Mouse (Mus musculus): ENCODE measurements around the gene Elovl2. TPM values are rescaled to one million over a fixed set of nuclear protein-coding genes. Genes with fewer than 3 reads are reported as not detected.

The Elovl2 gene
- polyA plus RNA-seq, 1 experiment, result 12.6 TPM

- 0 out of 2 replicates have a peak, but pooled peaks cover 3% of the 10 kb centered on the region for H3K4me1 ChIP-seq (ENCODE audit: control insufficient read depth, insufficient read depth, low read length)
- no peak overlapping the region for H3K27ac ChIP-seq (ENCODE audit: insufficient read depth, low read length)
- no peak overlapping the region for H3K4me3 ChIP-seq (ENCODE audit: insufficient read depth, low read length)
- TF ChIP-seq POLR2A (IDR thresholded peaks at IDR 0.05; ENCODE audit: extremely low read depth, insufficient read depth, low read length), result no peak
- no peak for TF ChIP-seq CTCF (IDR thresholded peaks at IDR 0.05; ENCODE audit: extremely low read depth, insufficient read depth, low read length)
These were observed 15.0 kb upstream of the Elovl2 start for GRCm38 (mm10) chr13:41235181-41235580.

GRCm38 (mm10) chr13:41233241-41233640 lies 13.0 kb upstream of the Elovl2 start:
- Histone ChIP-seq H3K27ac (ENCODE audit: insufficient read depth, low read length) (no peak overlapping the region), H3K4me1 (ENCODE audit: control insufficient read depth, insufficient read depth, low read length) (0 out of 2 replicates have a peak, but pooled peaks cover 3% of the 10 kb centered on the region), H3K4me3 (ENCODE audit: insufficient read depth, low read length) (no peak overlapping the region)
- TF ChIP-seq POLR2A (IDR thresholded peaks at IDR 0.05; ENCODE audit: extremely low read depth, insufficient read depth, low read length), result no peak
- no peak for TF ChIP-seq CTCF (IDR thresholded peaks at IDR 0.05; ENCODE audit: extremely low read depth, insufficient read depth, low read length)

DNA sequence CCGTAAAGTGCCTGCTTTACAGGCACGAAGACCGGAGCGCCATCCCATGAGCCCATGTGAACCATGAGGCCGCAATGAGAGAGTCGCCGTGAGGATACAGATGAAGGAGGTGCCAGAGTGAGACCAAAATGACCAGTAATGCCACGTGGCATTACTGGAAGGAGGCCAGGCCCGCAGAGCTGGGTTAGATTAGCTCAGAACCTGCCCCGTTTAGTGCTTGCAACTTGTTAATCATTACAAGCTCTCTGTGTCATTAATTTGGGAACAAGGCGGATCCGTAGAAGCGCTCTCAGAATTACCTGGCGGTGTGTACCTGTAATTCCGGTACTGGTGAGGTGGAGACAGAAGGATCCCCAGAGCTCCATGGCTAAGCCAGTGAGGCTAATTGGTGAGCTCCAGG lies 12.0 kb upstream of the Elovl2 start:
- TF ChIP-seq CTCF (IDR thresholded peaks at IDR 0.05; ENCODE audit: extremely low read depth, insufficient read depth, low read length) (no peak), POLR2A (IDR thresholded peaks at IDR 0.05; ENCODE audit: extremely low read depth, insufficient read depth, low read length) (no peak)
- Histone ChIP-seq H3K4me1 (ENCODE audit: control insufficient read depth, insufficient read depth, low read length) (0 out of 2 replicates have a peak, but pooled peaks cover 3% of the 10 kb centered on the region), H3K4me3 (ENCODE audit: insufficient read depth, low read length) (no peak overlapping the region), H3K27ac (ENCODE audit: insufficient read depth, low read length) (no peak overlapping the region)

- Histone ChIP-seq H3K4me1 (ENCODE audit: control insufficient read depth, insufficient read depth, low read length) (0 out of 2 replicates have a peak, but pooled peaks cover 3% of the 10 kb centered on the region), H3K4me3 (ENCODE audit: insufficient read depth, low read length) (no peak overlapping the region), H3K27ac (ENCODE audit: insufficient read depth, low read length) (no peak overlapping the region)
- TF ChIP-seq POLR2A (IDR thresholded peaks at IDR 0.05; ENCODE audit: extremely low read depth, insufficient read depth, low read length), result no peak
- no peak for TF ChIP-seq CTCF (IDR thresholded peaks at IDR 0.05; ENCODE audit: extremely low read depth, insufficient read depth, low read length)
These were observed 11.3 kb upstream of the Elovl2 start for GRCm38 (mm10) chr13:41231389-41231983.

GRCm38 (mm10) chr13:41230256-41230655 lies 10.1 kb upstream of the Elovl2 start:
- H3K4me1 ChIP-seq (ENCODE audit: control insufficient read depth, insufficient read depth, low read length), result no peaks in the 10 kb centered on the region

GRCm38 (mm10) chr13:41228060-41228459 lies 7.9 kb upstream of the Elovl2 start:
- Histone ChIP-seq H3K27ac (ENCODE audit: insufficient read depth, low read length) (no peak overlapping the region), H3K4me3 (ENCODE audit: insufficient read depth, low read length) (no peak overlapping the region), H3K4me1 (ENCODE audit: control insufficient read depth, insufficient read depth, low read length) (no peaks in the 10 kb centered on the region)
- TF ChIP-seq POLR2A (IDR thresholded peaks at IDR 0.05; ENCODE audit: extremely low read depth, insufficient read depth, low read length) (no peak), CTCF (IDR thresholded peaks at IDR 0.05; ENCODE audit: extremely low read depth, insufficient read depth, low read length) (no peak)

More at GRCm38 (mm10) chr13:41230256-41230655, 10.1 kb upstream of the Elovl2 start:
- Histone ChIP-seq H3K4me3 (ENCODE audit: insufficient read depth, low read length) (no peak overlapping the region), H3K27ac (ENCODE audit: insufficient read depth, low read length) (no peak overlapping the region)
- TF ChIP-seq POLR2A (IDR thresholded peaks at IDR 0.05; ENCODE audit: extremely low read depth, insufficient read depth, low read length) (no peak), CTCF (IDR thresholded peaks at IDR 0.05; ENCODE audit: extremely low read depth, insufficient read depth, low read length) (no peak)

DNA sequence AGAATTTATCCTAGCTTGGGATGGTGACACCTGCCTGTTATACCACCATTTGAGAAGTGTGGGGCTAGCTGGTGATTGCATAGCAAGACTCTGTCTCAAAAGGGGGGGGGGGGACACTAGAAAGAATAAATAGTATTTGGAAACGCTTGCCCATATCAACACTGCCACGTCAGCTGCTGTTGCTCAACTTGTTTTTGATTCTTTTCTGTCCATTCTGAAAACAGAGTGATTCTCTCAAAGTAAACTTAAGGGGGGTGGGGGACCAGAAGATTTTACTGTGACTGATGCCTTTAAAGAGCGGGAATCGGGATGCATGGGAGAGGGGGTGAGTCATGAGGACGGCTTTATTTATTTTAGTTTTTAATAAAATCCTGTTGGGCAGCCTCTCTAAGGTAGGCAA lies 6.3 kb upstream of the Elovl2 start:
- no peaks in the 10 kb centered on the region for H3K4me1 ChIP-seq (ENCODE audit: control insufficient read depth, insufficient read depth, low read length)
- H3K27ac ChIP-seq (ENCODE audit: insufficient read depth, low read length), result no peak overlapping the region
- no peak for TF ChIP-seq CTCF (IDR thresholded peaks at IDR 0.05; ENCODE audit: extremely low read depth, insufficient read depth, low read length)
- TF ChIP-seq POLR2A (IDR thresholded peaks at IDR 0.05; ENCODE audit: extremely low read depth, insufficient read depth, low read length), result no peak
- no peak overlapping the region for H3K4me3 ChIP-seq (ENCODE audit: insufficient read depth, low read length)

- TF ChIP-seq CTCF (IDR thresholded peaks at IDR 0.05; ENCODE audit: extremely low read depth, insufficient read depth, low read length) (no peak), POLR2A (IDR thresholded peaks at IDR 0.05; ENCODE audit: extremely low read depth, insufficient read depth, low read length) (no peak)
- H3K4me3 ChIP-seq (ENCODE audit: insufficient read depth, low read length), result peak overlapping the region; percentile 49
- H3K27ac ChIP-seq (ENCODE audit: insufficient read depth, low read length), result no peak overlapping the region
- H3K4me1 ChIP-seq (ENCODE audit: control insufficient read depth, insufficient read depth, low read length), result no peaks in the 10 kb centered on the region; the same call in 1 of the 2 replicates
These were observed 410 bp downstream of the Elovl2 start for GRCm38 (mm10) chr13:41219687-41220303.

DNA sequence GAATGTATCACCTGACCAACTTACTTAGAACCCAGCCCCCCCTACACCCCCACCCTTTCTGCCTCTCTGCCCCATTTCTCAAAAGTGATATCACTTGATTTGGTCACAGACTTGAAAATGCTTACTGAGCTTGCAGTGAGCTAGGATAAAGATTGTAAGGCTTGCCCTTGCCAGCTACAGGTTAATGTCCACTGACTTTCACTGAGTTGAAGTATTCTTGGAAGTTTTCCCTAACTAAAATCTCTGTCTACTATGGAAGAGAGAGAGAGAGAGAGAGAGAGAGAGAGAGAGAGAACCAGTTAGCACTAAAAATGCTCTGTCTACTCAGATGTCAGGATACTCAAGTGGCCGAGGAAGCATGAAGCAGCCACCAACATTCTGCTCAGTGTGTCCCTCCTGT lies 1.1 kb downstream of the Elovl2 start:
- TF ChIP-seq POLR2A (IDR thresholded peaks at IDR 0.05; ENCODE audit: extremely low read depth, insufficient read depth, low read length) (no peak), CTCF (IDR thresholded peaks at IDR 0.05; ENCODE audit: extremely low read depth, insufficient read depth, low read length) (no peak)
- Histone ChIP-seq H3K4me1 (ENCODE audit: control insufficient read depth, insufficient read depth, low read length) (no peaks in the 10 kb centered on the region; the same call in 1 of the 2 replicates), H3K27ac (ENCODE audit: insufficient read depth, low read length) (no peak overlapping the region), H3K4me3 (ENCODE audit: insufficient read depth, low read length) (no peak overlapping the region)

GRCm38 (mm10) chr13:41216236-41216635 lies 4.0 kb downstream of the Elovl2 start:
- Histone ChIP-seq H3K27ac (ENCODE audit: insufficient read depth, low read length) (no peak overlapping the region), H3K4me1 (ENCODE audit: control insufficient read depth, insufficient read depth, low read length) (no peaks in the 10 kb centered on the region; the same call in 1 of the 2 replicates), H3K4me3 (ENCODE audit: insufficient read depth, low read length) (no peak overlapping the region)
- TF ChIP-seq POLR2A (IDR thresholded peaks at IDR 0.05; ENCODE audit: extremely low read depth, insufficient read depth, low read length) (no peak), CTCF (IDR thresholded peaks at IDR 0.05; ENCODE audit: extremely low read depth, insufficient read depth, low read length) (no peak)

Measured in cortical plate, adult 2 months (tissue).